Mouse (Mus musculus) stomach, embryonic 14.5 days (tissue): Measurements from ENCODE around the gene Agbl3. TPM values are rescaled to one million over a fixed set of nuclear protein-coding genes. Genes with fewer than 3 reads are reported as not detected.

ENCODE experiments used
- ATAC-seq: fragments of 200-750 bp; cut with Nextera tagmentation; 2 replicates; pipeline ENCODE4 v1.8.0; 2017; ENCODE audit warnings: low read depth, moderate TSS enrichment; ENCODE audit not compliant: insufficient number of reproducible peaks, insufficient read depth, low FRiP score
- H3K27ac ChIP-seq: fragments of 300-500 bp; sonication (generic); 2 replicates; pipeline ENCODE4 v1.5.1; 2014; ENCODE audit warnings: mild to moderate bottlenecking, low read length, moderate library complexity, mixed read lengths
- H3K27me3 ChIP-seq: fragments of 300-500 bp; sonication (generic); 2 replicates; pipeline ENCODE4 v1.6.1; 2014; ENCODE audit warnings: low read length, control low read depth, mixed read lengths; ENCODE audit not compliant: control insufficient read depth, insufficient read depth
- H3K36me3 ChIP-seq: fragments of 300-500 bp; sonication (generic); 2 replicates; pipeline ENCODE4 v1.6.1; 2014; ENCODE audit warnings: mild to moderate bottlenecking, control low read depth, low read length, moderate library complexity, mixed read lengths; ENCODE audit not compliant: control insufficient read depth, insufficient read depth
- H3K4me1 ChIP-seq: fragments of 300-500 bp; sonication (generic); 2 replicates; pipeline ENCODE4 v1.6.1; 2014; ENCODE audit warnings: low read length, control low read depth, mixed read lengths; ENCODE audit not compliant: control insufficient read depth, insufficient read depth
- H3K4me2 ChIP-seq: fragments of 300-500 bp; sonication (generic); replicated peaks from 2 replicates; pipeline ENCODE4 v1.6.1; 2014; ENCODE audit warnings: low read depth, low read length, control low read depth
- H3K4me3 ChIP-seq: fragments of 300-500 bp; sonication (generic); 2 replicates; pipeline ENCODE4 v1.5.1; 2014; ENCODE audit warnings: low read depth, low read length, control low read depth
- H3K9ac ChIP-seq: fragments of 300-500 bp; sonication (generic); replicated peaks from 2 replicates; pipeline ENCODE4 v1.6.1; 2014; ENCODE audit warnings: low read depth, mild to moderate bottlenecking, control low read depth, low read length, moderate library complexity, mixed read lengths
- H3K9me3 ChIP-seq: fragments of 300-500 bp; sonication (generic); 2 replicates; pipeline ENCODE4 v1.6.1; 2016; ENCODE audit warnings: low read depth, low read length, control low read depth; ENCODE audit not compliant: control insufficient read depth
- WGBS: fragments of 180-500 bp; shearing (Covaris S2); extraction: QIAGEN DNeasy Blood & Tissue Kit; methylation state at CpG from one replicate; pipeline ENCODE4 v1.1.7; 2014; 5-methylcytosine and 5-hydroxymethylcytosine counted together
- polyA plus RNA-seq: library from polyadenylated mRNA; unstranded; fragments of >200 nt; fragmentation: Nextera tagmentation; extraction: Ambion mirVana; gene quantifications from 2 replicates; pipeline ENCODE4 v1.2.1, GENCODE M21; 2014

Agbl3 gene
- polyA plus RNA-seq, 1 experiment from 2014 or later: 8.5 TPM

DNA sequence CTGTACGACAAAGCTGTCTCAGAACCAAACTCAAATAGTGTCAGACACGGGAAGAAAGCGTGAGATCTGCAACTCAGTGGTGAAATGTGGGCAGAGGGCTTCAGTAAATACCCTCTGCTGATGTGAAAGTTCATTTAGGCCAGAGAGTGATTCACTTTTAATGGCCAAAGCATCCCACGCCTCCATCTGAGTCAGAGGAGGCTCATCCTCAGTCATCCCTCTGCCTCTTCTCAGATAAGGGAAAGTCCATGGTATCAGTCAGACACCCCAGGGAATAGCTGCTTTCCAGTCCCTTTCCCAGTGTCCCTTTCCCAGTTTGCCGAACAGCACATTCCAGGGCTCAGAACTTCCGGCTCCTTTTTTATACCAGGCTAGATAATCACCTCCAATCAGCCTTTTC lies 30.7 kb upstream of the Agbl3 start:
- Histone ChIP-seq H3K27me3 (no peaks in the 10 kb centered on the region), H3K9me3 (no peaks in the 10 kb centered on the region), H3K4me1 (0 out of 2 replicates have a peak, but pooled peaks cover 3% of the 10 kb centered on the region), H3K9ac (no peak overlapping the region), H3K4me3 (no peak overlapping the region), H3K27ac (no peak overlapping the region), H3K4me2 (no peak overlapping the region), H3K36me3 (peaks cover 16% of the 10 kb centered on the region)
- 73% methylated on average over 6 of the region's 6 CpGs for WGBS
- no peak for ATAC-seq

DNA sequence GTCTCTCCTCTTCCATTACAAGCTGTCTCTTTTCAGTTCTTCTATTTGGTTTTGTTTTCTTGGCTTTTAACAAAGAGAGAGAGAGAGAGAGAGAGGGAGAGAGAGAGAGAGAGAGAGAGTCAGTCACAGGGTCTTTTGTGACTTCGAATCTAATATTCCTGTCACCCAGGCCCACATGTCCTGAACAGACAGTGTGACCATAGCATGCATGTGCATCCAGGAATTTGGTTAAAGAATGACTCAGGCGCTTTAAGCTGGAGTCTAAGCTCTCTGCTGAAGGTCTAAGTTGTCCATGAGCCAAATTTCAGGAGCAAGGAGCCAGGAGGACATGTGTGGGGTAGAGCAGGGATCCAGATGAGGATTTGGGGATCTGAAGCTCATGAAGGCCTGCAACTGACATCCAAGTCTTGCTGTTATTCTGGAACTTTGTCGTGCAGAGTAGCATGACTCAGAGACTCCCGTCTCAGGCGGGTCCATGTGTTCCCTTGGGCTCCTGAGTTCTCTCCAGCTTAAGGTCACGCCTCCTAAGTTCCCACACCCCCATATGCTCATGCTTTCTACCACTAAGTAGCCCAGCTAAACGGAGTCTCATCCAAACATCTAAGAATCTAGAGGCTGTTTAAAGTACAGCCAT lies 29.6 kb upstream of the Agbl3 start:
- Histone ChIP-seq H3K4me3 (no peak overlapping the region), H3K36me3 (peaks cover 16% of the 10 kb centered on the region), H3K27me3 (no peaks in the 10 kb centered on the region), H3K9me3 (no peaks in the 10 kb centered on the region), H3K4me2 (no peak overlapping the region), H3K9ac (no peak overlapping the region), H3K4me1 (0 out of 2 replicates have a peak, but pooled peaks cover 3% of the 10 kb centered on the region), H3K27ac (no peak overlapping the region)
- 62% methylated on average over 7 of the region's 7 CpGs for WGBS
- ATAC-seq: no peak

DNA sequence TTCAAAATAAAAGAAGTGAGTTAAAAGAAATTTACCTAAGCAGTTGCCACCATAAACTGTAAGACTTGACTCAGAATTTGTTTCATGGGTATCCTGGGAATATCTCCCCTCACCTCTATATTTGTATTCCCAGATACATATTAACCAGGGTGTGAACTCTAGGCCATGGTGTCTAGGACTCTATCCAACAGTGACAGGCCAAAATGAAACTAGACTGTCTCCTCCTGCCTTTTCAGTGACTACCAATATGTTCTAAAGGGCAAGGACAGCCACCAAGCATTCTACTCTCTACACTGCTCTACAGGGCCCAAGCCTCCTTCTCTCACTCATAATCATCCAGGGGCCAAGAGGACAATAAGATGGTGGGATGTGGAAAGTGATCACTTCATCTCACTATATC lies 28.6 kb upstream of the Agbl3 start:
- Histone ChIP-seq H3K4me3 (no peak overlapping the region), H3K27me3 (no peaks in the 10 kb centered on the region), H3K9ac (no peak overlapping the region), H3K9me3 (no peaks in the 10 kb centered on the region), H3K4me1 (0 out of 2 replicates have a peak, but pooled peaks cover 3% of the 10 kb centered on the region), H3K4me2 (no peak overlapping the region), H3K27ac (no peak overlapping the region), H3K36me3 (peaks cover 20% of the 10 kb centered on the region)
- ATAC-seq: no peak

DNA sequence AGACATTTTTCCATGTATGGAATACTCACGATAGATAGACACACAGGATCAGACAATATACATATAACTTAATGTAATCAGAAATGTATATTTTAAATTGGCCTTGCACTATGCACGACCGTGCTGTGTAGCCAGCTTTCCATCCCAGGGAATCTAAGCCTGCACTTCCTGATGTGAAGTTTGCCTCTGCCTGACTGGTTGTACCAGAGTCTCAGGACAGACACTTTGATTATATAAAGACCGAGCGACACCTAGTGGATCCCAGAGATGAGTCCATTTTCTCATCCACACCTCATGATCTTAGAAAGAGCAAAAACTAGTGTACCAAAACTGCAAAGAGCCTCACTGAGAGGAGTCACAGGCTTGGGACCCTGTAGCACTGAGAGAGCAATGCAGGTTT lies 25.8 kb upstream of the Agbl3 start:
- no peak overlapping the region for H3K27ac ChIP-seq
- H3K4me1 ChIP-seq: 0 out of 2 replicates have a peak, but pooled peaks cover 3% of the 10 kb centered on the region
- 22% methylated on average over 5 of the region's 5 CpGs for WGBS
- peaks cover 28% of the 10 kb centered on the region for H3K36me3 ChIP-seq
- H3K9ac ChIP-seq: no peak overlapping the region
- H3K27me3 ChIP-seq: no peaks in the 10 kb centered on the region
- ATAC-seq: peak; percentile 75; the same call in 1 of the 2 replicates
- H3K4me3 ChIP-seq: no peak overlapping the region
- no peaks in the 10 kb centered on the region for H3K9me3 ChIP-seq
- no peak overlapping the region for H3K4me2 ChIP-seq

DNA sequence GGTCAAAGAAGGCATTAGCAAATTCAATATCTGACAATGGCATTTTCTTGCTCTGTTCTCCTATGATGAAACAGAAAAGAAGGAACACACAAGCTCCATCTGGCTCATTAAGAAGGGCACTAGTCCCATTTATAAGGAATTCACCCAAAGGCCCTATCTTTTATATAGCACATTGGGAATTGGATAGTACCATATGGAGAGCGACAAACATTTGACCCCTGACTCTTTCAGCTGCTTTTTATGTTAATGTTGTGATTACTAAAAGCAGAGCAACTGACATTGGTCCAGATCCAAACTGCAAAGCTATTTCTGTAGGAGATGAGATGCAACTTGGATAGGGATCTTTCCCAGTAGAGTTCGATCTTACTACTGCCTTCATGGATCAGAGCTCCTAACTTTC lies 21.9 kb upstream of the Agbl3 start:
- ATAC-seq: no peak
- Histone ChIP-seq H3K36me3 (peaks cover 40% of the 10 kb centered on the region), H3K27me3 (no peaks in the 10 kb centered on the region), H3K9ac (no peak overlapping the region), H3K27ac (no peak overlapping the region), H3K4me1 (no peaks in the 10 kb centered on the region), H3K4me3 (no peak overlapping the region), H3K9me3 (no peaks in the 10 kb centered on the region), H3K4me2 (no peak overlapping the region)
- 78% methylated on average over 2 of the region's 2 CpGs for WGBS

DNA sequence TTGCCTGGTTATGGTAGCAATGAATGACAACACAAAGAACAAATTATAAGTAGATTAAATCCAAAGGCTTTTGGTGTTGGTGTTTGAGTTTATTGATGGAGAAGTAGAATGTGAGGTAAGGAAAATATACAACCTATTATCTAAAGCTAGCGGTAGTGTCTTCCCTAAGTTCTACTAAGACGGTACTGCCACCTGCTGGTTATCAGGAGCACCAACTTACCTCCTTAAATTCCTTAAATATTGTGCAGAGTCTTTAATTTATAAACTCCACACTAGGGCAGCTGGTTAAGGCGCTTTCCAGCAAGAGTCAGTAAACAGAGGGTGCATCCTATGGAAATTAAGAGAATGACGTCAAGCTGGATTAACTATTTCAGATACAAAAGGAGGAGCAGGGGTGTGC lies 20.2 kb upstream of the Agbl3 start:
- WGBS: 36% methylated on average over 4 of the region's 4 CpGs
- no peak for ATAC-seq
- Histone ChIP-seq H3K27ac (no peak overlapping the region), H3K4me3 (no peak overlapping the region), H3K9me3 (no peaks in the 10 kb centered on the region), H3K4me2 (no peak overlapping the region), H3K9ac (no peak overlapping the region), H3K36me3 (peaks cover 55% of the 10 kb centered on the region), H3K27me3 (no peaks in the 10 kb centered on the region), H3K4me1 (no peaks in the 10 kb centered on the region)

DNA sequence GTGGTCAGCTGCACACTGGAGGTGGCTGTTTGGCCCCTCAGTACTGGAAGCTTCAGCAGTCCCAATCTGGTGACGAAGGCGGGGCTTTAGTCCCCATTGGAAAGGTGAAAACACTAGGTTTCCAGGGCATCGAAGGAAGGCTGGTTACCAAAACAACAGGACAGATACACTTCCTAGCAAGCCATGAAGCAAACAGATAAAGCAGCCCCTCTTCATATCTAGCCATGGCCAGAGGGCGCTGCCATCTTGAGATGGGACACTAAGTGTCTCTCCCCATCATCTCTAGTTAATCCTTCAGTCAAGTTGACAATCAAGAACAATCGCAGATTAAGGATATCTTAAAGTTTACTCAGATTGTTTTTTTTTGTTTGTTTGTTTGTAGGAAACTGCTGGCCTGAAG lies 14.5 kb upstream of the Agbl3 start:
- Histone ChIP-seq H3K4me3 (no peak overlapping the region), H3K9ac (no peak overlapping the region), H3K4me2 (no peak overlapping the region), H3K9me3 (no peaks in the 10 kb centered on the region), H3K27me3 (no peaks in the 10 kb centered on the region), H3K27ac (no peak overlapping the region), H3K36me3 (peaks cover 42% of the 10 kb centered on the region), H3K4me1 (no peaks in the 10 kb centered on the region)
- WGBS: 89% methylated on average over 5 of the region's 5 CpGs
- no peak for ATAC-seq

DNA sequence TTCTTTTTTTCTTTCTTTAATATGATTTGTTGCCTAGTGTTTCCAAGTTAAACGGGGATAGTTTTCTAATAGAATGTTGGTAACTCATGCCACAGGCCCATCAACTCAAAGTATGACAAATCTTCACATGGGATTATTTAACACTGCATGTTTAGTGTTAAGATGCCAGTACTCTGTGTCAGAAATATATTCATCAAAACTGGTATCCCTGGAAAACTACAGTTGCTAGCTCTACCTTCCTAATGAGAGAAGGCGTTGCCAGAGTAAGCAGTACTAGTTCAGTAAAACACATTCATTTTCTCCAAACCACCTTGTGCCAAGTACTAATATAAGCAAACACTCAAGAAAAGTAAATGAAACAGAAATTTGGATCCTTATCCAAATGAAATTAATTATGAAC lies 10.2 kb upstream of the Agbl3 start:
- Histone ChIP-seq H3K4me1 (no peaks in the 10 kb centered on the region), H3K9me3 (no peaks in the 10 kb centered on the region), H3K27ac (no peak overlapping the region), H3K27me3 (no peaks in the 10 kb centered on the region), H3K36me3 (peaks cover 19% of the 10 kb centered on the region), H3K4me2 (no peak overlapping the region), H3K9ac (no peak overlapping the region), H3K4me3 (no peak overlapping the region)
- no peak for ATAC-seq
- 77% methylated on average over 2 of the region's 2 CpGs for WGBS

DNA sequence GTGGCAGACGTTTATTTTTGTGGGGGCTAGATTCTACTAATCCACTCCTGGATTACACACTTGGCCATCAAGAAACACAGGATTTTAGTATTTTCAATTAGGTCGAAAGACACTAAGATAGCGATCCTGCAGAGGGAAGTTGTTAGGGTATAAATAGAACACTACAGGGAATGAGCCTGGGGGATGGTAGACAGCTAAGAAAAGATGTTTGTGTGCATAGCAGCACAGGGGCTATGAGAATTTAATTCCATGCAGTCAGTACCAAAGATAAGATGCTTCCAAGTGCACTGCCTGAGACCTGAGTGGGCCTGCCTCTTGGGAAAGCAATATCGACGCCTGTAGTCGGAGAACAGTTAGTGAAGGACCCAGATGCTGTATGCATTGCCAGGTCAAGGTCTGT lies 9.7 kb upstream of the Agbl3 start:
- H3K4me1 ChIP-seq: no peaks in the 10 kb centered on the region
- no peak overlapping the region for H3K4me2 ChIP-seq
- no peak overlapping the region for H3K4me3 ChIP-seq
- H3K9ac ChIP-seq: no peak overlapping the region
- no peaks in the 10 kb centered on the region for H3K27me3 ChIP-seq
- peaks cover 17% of the 10 kb centered on the region for H3K36me3 ChIP-seq
- 76% methylated on average over 6 of the region's 6 CpGs for WGBS
- no peak for ATAC-seq
- no peak overlapping the region for H3K27ac ChIP-seq
- H3K9me3 ChIP-seq: no peaks in the 10 kb centered on the region
